Mouse (Mus musculus) gastrocnemius, adult 18-20 months (tissue): ENCODE measurements around the gene Pfdn6. TPM values are rescaled to one million over a fixed set of nuclear protein-coding genes. Genes with fewer than 3 reads are reported as not detected.
"Not testable (repeated sequence)": the region's sequence is repeated elsewhere in the genome, so short reads cannot be mapped to it uniquely, and the experiment has no call there.

Experiments used
- DNase-seq: peaks from one replicate; pipeline ENCODE4 v3.0.0; 2021; ENCODE audit warnings: low spot score
- total RNA-seq, 2 experiments: library from RNA; stranded (reverse); gene quantifications; 2 replicates each; pipeline ENCODE4 v1.2.3; 2021

Pfdn6 gene
- total RNA-seq, 2 experiments from 2014 or later = 64.8 to 68.8 TPM

DNA sequence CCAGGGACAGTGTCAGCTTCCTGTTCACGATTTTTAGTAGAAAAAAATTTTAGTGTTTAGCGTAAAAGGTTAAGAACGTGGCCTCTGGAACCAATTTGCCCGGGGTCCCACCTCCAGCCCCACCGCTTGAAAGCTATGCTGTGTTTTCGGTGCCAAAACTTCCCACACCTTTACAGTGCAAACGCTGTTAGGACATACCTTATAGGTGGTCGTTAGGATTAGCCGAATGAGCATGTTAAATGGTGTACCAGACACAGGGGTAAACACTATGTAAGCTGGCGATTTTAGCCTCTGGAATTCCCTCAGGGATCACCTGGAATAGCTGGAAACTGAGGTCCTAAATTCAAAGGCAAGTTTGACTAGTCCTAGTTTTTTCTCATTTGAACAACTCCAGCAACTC is 16.2 kb upstream of the Pfdn6 start:
- DNase-seq = no peak

- peak; percentile 98 for DNase-seq
Measured at GRCm38 (mm10) chr17:33955555-33956214, 15.5 kb upstream of the Pfdn6 start, which contains the start of the genes Vps52 and Rps18. TSS of gene Vps52 (plus strand) at chr17:33955812. TSS of gene Rps18 (minus strand) at chr17:33956001.

GRCm38 (mm10) chr17:33954646-33955554 is 14.8 kb upstream of the Pfdn6 start:
- no peak for DNase-seq

DNA sequence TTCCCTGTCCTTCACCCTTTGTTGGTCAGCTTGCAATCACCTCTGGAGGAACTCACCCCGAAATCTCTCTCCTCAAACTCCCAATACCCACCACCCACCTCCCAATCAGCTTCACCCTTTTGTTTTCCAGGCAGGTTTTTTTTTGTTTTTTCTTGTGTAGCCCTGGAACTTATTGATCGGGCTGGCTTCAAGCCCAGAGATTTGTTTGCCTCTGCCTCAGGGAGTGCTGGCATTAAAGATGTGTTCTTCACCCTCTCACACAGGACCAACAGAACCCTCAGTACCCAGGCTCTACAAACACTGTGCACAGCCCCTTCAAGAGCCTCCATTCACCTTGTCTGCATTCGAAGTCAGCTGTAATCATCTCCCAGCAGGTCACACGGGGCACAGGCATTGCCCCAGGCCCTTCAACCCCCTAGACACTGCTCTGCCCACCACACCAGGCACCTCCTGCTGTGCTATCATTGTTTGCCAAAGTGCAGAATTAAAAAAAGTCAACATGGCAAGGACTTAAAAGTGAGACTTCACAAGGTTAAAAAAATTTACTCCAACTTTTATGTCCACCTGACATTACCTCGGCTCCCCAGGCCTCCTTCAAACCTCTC is 13.9 kb upstream of the Pfdn6 start:
- DNase-seq = no peak

- no peak for DNase-seq
Measured at GRCm38 (mm10) chr17:33953310-33953709, 13.2 kb upstream of the Pfdn6 start.

- DNase-seq = no peak
Measured at GRCm38 (mm10) chr17:33952879-33953278, 12.7 kb upstream of the Pfdn6 start.

- not testable (repeated sequence) for DNase-seq
Measured at GRCm38 (mm10) chr17:33952015-33952414, 11.9 kb upstream of the Pfdn6 start.

DNA sequence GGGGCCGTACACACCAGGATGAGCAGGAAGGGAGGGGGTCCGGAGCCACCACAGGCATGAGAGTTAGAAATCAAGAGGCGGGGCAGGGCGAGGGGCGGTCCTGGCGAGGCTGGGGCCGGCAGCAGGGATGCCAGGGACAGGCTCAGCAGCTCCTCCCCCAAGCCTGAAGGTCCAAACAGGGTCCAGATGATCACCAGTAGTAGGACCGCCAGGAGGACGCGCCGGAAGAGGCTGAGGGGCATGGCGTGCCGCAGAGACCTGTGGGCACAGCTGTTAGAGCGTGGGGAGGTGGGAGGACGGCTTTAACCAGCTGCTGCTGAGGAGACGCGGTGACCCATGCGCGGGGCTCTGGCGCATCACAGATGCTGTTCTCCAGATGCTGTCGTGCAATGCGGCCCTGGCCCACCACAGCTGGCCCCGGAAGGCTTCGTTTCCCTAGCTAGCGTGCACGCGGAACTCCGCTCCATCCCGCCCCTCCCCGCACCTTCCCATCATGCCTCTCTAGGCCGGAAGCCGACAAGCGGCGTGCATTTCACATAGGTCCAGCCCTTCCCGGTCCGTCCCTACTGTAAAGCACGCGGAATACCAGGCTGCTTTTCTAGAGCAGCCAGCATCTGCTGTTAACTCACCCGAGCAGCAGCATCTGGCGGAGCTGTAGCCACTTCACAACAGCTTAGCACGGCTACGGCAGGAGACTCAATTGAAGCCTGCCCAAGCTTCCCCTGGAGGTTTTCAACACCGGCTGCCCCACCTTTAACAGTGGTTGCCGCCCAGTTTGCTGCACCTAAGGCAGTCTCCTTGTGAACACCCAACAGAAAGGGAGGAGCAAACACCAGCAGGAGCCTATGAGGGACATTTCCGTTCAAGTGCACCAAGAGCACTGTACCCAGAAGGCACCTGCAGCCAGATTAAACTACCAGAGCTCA is 11.1 kb upstream of the Pfdn6 start, which contains the start of gene B3galt4:
Gene B3galt4 (minus strand): TSS at position 468 of the 926 bp plus-strand sequence.
- DNase-seq = peak; percentile 56

DNA sequence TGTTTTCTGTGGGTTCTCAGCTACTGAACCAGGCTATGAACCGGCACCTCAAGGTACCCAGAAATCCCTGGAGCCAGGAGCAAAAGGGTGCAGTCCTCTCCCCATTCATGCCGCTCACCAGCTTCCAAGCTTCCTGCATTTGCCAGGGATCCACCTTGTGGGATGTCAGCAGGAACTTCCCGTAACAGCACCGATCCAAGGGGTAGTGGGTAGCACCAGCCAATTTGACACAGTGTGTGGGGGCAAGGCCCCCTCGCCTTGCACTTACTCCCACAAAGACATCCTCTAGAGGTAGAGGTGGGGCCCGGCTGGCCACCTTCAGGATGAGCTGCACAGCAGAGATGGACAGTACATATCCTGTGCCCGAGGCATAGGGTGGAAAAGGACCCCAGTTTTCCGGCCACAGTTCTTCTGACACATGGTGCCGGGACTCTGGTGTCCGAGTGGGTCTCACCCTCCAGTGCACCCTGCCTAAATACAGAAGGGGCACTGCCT is 10.0 kb upstream of the Pfdn6 start:
- DNase-seq = no peak

DNA sequence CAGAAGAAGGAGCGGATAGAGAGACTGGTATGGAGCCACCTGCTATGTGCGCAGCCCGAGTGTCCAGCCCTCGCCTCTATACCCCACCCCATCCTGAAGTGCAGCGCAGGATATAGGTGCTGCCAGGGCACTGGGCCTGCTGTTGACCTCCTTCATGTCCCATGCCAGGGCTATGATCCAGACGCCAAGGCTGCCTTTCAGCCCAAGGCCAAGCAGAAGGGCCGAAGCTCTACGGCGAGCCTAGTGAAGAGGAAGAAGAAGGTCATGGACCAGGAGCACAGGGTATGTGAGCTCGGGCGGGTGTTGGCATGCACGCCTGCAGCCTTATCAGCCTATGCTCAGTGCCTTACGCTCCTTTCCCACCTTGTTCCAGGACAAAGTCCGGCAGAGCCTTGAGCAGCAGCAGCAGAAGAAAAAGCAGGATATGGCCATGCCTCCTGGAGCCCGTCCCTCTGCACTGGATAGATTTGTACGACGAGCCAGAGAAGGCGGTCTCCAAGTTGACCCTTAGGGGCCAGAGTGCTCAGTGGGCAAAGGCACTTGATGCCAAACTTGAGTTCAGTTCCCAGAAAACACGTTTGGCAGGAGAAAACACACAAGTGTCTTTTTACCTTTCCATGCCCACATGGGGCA is 8.9 kb upstream of the Pfdn6 start:
- DNase-seq = no peak

DNA sequence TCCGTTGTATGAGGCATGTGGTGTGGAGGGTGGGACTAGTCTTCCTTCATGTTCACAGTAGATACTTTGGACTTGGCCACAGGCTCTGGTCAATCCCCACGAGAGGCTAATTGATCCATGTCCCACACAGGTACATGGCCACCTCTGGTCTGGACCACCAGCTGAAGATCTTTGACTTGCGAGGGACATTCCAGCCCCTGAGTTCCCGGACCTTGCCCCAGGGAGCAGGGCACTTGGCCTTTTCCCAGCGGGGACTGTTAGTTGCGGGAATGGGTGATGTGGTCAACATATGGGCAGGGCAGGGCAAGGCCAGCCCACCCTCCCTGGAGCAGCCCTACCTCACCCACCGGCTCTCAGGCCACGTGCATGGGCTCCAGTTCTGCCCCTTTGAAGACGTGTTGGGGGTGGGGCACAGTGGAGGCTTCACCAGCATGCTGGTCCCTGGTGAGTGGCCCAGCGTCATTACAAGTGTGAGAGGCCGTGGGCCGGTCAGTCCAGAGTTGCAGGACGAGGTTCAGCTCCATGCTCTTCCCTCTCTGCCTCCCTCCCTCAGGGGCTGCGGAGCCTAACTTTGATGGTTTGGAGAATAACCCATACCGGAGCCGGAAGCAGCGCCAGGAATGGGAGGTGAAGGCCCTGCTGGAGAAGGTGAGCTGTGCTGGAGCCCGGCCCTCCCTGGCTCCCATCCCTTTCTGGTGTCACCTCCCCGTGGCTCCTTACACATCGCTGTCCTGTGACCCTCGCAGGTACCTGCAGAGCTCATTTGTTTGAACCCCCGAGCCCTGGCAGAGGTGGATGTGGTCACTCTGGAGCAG is 8.2 kb upstream of the Pfdn6 start:
- DNase-seq = no peak

- no peak for DNase-seq
Measured at GRCm38 (mm10) chr17:33947430-33948089, 7.4 kb upstream of the Pfdn6 start.

GRCm38 (mm10) chr17:33943454-33943853 is 3.3 kb upstream of the Pfdn6 start:
- no peak for DNase-seq

DNA sequence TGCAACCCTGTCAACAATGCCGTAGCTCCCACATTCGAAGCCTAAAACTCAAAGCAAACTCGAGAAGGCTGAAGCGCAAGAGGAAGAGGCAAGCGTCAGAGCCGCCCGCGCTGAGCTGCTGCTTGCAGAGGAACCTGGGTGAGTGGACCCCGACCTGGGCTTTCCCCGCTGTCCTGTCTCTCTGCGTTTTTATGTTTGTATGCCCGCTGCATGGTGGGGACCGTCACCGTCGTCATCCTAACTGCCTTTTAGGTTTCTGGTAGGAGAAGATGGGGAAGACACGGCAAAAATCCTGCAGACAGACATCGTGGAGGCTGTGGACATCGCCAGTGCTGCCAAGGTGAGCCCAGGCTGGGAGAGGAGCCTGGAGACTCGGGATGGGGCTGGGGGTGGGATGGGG is 1.2 kb upstream of the Pfdn6 start:
- no peak for DNase-seq

DNA sequence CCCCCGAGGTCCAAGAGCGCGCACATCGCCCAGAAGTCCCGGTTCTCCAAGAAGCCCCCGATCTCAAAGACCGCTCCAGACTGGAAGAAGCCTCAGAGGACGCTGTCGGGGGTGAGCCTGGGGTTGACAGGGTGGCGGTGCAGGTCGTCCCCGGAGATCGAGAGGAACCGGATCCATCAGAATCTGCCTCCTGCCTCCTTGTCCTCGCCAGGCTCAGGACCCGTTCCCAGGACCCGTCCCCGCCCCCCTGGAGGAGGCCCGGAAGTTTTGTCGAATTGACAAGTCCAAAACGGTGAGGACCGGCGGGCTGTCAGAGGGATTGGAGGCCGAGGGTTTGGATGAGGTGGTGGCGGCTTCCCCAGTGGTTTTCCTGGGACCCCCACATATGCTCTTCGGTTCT is 838 bp upstream of the Pfdn6 start:
- no peak for DNase-seq

DNA sequence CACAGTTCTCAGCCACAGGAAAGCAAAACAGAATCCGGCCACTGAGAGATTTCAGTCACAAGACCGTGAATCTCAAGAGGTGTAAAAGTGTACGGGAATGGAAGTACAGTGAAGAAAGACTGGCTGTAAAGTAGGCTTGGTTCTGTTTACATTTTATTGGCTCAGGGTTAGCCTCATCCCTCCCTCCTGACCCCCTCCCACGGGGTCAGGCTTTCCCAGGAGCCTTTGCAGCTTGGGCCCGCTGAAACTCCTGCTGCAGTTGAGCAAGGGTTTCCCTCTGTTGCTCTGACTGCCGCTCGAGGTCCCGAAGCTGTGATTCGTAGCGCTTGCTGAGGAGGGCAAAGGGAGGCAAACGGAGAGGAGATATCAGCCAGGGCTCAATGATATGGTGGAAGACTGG is 1.4 kb downstream of the Pfdn6 start:
- no peak for DNase-seq

DNA sequence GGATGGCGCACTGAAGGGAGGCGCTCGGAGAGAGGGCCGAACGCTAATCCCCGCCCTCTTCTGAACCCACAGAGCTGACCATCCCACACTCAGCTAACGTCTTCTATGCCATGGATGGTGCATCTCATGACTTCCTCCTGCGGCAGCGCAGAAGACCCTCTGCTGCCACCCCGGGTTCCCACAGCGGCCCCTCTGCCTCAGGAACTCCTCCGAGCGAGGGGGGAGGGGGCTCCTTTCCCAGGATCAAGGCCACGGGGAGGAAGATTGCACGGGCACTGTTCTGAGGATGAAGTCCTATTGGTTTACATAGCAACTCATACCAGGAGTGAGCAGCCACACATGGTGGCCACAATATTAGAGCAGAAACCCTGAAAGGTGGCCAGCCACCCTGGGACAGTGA is 3.1 kb downstream of the Pfdn6 start:
- no peak for DNase-seq

GRCm38 (mm10) chr17:33935422-33936055 is 4.6 kb downstream of the Pfdn6 start:
- no peak for DNase-seq
